Mouse (Mus musculus) CH12.LX (cell line): ENCODE measurements at regions not wholly inside any gene's neighbourhood (a gene's known extent, or its start where the extent isn't known, plus 50 kb on each side); places are given as distances from the start of the nearest gene placed in this dataset.

Experiments
- ELF1 ChIP-seq: IDR thresholded peaks from 2 replicates; pipeline ENCODE4 v1.6.1; 2014; ENCODE audit warnings: low read depth, mild to moderate bottlenecking, inconsistent platforms, low read length, improper control_type of control experiment
- MAFK ChIP-seq: IDR thresholded peaks from 2 replicates; pipeline ENCODE4 v1.6.1; 2011; ENCODE audit warnings: low read length, improper control_type of control experiment; ENCODE audit not compliant: insufficient replicate concordance
- USF1 ChIP-seq: IDR thresholded peaks from 2 replicates; pipeline ENCODE4 v1.6.1; 2014; ENCODE audit warnings: low read depth, mild to moderate bottlenecking, inconsistent platforms, low read length, improper control_type of control experiment
- USF2 ChIP-seq: conservative IDR thresholded peaks from 2 replicates; pipeline ENCODE4 v1.6.1; 2011; ENCODE audit warnings: low read depth, low read length, improper control_type of control experiment

GRCm38 (mm10) chr11:24259668-24260067, 181.8 kb downstream of the Bcl11a start:
- TF ChIP-seq USF1: no peak
- TF ChIP-seq MAFK: no peak
- TF ChIP-seq USF2: no peak
- TF ChIP-seq ELF1: no peak
